Mouse (Mus musculus) kidney, adult 2 months (tissue): Measurements from ENCODE around the gene Gm13276.

Experiments
- CTCF ChIP-seq: fragments of 200-500 bp; conservative IDR thresholded peaks from 2 replicates; pipeline ENCODE4 v1.5.1; 2011; ENCODE audit warnings: low read depth, mild to moderate bottlenecking, control low read depth, low read length, moderate library complexity, mixed read lengths; ENCODE audit not compliant: insufficient read depth, insufficient read length
- POLR2A ChIP-seq: fragments of 200-500 bp; IDR thresholded peaks from one replicate; pipeline ENCODE4 v1.6.1; 2011; ENCODE audit warnings: low read depth, low read length, control low read depth

DNA sequence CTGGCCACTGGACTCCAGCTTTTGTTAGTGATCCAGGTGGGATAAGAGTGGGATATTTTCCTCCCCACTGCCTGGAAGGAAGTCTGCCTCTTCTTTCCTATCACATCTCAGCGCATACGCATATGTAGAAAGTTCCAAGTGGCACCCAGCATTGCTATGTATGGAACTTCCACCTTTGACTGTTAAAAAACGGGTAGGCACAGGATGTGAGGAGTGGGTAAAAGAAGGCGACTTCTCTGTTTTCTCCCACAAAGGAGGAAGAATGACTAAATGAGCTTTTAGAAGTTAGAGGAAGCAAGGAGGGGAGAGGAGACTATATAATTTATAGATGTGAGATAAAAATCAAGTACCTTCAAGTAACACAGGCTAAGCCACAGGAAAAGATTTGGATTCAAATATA, 44.1 kb upstream of the Gm13276 start:
- TF ChIP-seq POLR2A (no peak), CTCF (no peak)
